Mouse (Mus musculus) lung, adult 2 months (tissue): ENCODE data around the gene Fndc5.

Experiments used
- CTCF ChIP-seq: fragments of 200-500 bp; IDR thresholded peaks from 2 replicates; pipeline ENCODE4 v1.5.1; 2011; ENCODE audit warnings: mild to moderate bottlenecking, low read length, control low read depth; ENCODE audit not compliant: insufficient read depth
- POLR2A ChIP-seq: fragments of 200-500 bp; IDR thresholded peaks from 2 replicates; pipeline ENCODE4 v1.6.1; 2011; ENCODE audit warnings: low read depth, mild to moderate bottlenecking, control low read depth, low read length, borderline replicate concordance; ENCODE audit errors: extremely low read depth

DNA sequence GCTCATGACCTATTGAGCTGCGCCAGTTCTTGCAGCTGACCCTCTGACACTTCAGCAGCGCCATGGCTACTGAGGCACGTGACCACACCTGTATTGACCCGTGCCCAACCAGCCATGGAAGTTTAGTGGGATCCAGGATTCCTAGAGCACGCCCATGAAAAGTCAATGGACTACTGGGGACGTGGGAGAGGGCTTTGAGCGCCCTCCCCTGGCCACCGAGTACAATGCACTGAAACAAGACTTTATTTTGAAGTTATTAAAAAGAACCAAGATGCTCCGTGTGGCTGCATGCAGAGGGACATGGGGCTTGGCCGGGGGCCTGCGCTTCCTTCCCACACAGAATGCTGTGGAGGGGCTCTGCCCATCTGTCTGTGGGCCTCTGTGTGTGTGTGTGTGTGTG lies 25.4 kb upstream of the Fndc5 start:
- TF ChIP-seq CTCF (no peak), POLR2A (no peak)
